Mouse (Mus musculus) stomach, embryonic 15.5 days (tissue): Measurements from ENCODE around the gene Sat2. TPM values are rescaled to one million over a fixed set of nuclear protein-coding genes. Genes with fewer than 3 reads are reported as not detected.

Experiments
- ATAC-seq: fragments of 200-750 bp; cut with Nextera tagmentation; 2 replicates; pipeline ENCODE4 v1.8.0; 2017; ENCODE audit warnings: low read depth, moderate number of reproducible peaks, moderate TSS enrichment; ENCODE audit not compliant: insufficient read depth, low FRiP score
- H3K27ac ChIP-seq: fragments of 300-500 bp; sonication (generic); 2 replicates; pipeline ENCODE4 v1.5.1; 2015; ENCODE audit warnings: mild to moderate bottlenecking, inconsistent platforms
- H3K27me3 ChIP-seq: fragments of 300-500 bp; sonication (generic); replicated peaks from 2 replicates; pipeline ENCODE4 v1.6.1; 2015; ENCODE audit warnings: inconsistent platforms
- H3K36me3 ChIP-seq: fragments of 300-500 bp; sonication (generic); 2 replicates; pipeline ENCODE4 v1.6.1; 2015; ENCODE audit warnings: inconsistent platforms
- H3K4me1 ChIP-seq: fragments of 300-500 bp; sonication (generic); 2 replicates; pipeline ENCODE4 v1.6.1; 2015; ENCODE audit warnings: inconsistent platforms
- H3K4me2 ChIP-seq: fragments of 300-500 bp; sonication (generic); 2 replicates; pipeline ENCODE4 v1.6.1; 2015; ENCODE audit warnings: mild to moderate bottlenecking, inconsistent platforms
- H3K4me3 ChIP-seq: fragments of 300-500 bp; sonication (generic); replicated peaks from 2 replicates; pipeline ENCODE4 v1.5.1; 2015; ENCODE audit warnings: inconsistent platforms
- H3K9ac ChIP-seq: fragments of 300-500 bp; sonication (generic); 2 replicates; pipeline ENCODE4 v1.6.1; 2015; ENCODE audit warnings: inconsistent platforms
- H3K9me3 ChIP-seq: fragments of 300-500 bp; sonication (generic); 2 replicates; pipeline ENCODE4 v1.6.1; 2016; ENCODE audit warnings: inconsistent platforms
- whole genome bisulfite sequencing: fragments of 180-500 bp; shearing (Covaris S2); methylation state at CpG from one replicate; pipeline ENCODE4 v1.1.7; 2015; 5-methylcytosine and 5-hydroxymethylcytosine counted together
- polyA plus RNA-seq: library from polyadenylated mRNA; unstranded; fragments of >200 nt; fragmentation: Nextera tagmentation; extraction: Ambion mirVana; gene quantifications from 2 replicates; pipeline ENCODE4 v1.2.1, GENCODE M21; 2015

The Sat2 gene
- 14.4 and 17.8 TPM in 2 replicates for polyA plus RNA-seq

GRCm38 (mm10) chr11:69621571-69622268 lies at the start of gene Sat2:
Gene Sat2, plus strand, starts transcription at chr11:69622024.
- peak within 1 kb of the TSS; percentile 63 for H3K9ac ChIP-seq
- peak within 1 kb of the TSS; percentile 77 for H3K4me2 ChIP-seq
- peak within 1 kb of the TSS; percentile 59 for H3K4me3 ChIP-seq
- 0 out of 2 replicates have a peak, but pooled peaks cover 9% of the 10 kb centered on the region for H3K4me1 ChIP-seq
- no peaks in the 10 kb centered on the region for H3K9me3 ChIP-seq
- no peaks in the 10 kb centered on the region for H3K36me3 ChIP-seq
- H3K27ac ChIP-seq, result peak within 1 kb of the TSS; percentile 63
- no peaks in the 10 kb centered on the region for H3K27me3 ChIP-seq
- WGBS, result 1% methylated on average over 20 of the region's 20 CpGs
- peak; percentile 78; the same call in 1 of the 2 replicates for ATAC-seq

GRCm38 (mm10) chr11:69575220-69575619 lies 46.6 kb upstream of the Sat2 start:
- H3K9me3 ChIP-seq, result no peaks in the 10 kb centered on the region
- WGBS, result 62% methylated on average over 3 of the region's 3 CpGs
- ATAC-seq, result no peak

DNA sequence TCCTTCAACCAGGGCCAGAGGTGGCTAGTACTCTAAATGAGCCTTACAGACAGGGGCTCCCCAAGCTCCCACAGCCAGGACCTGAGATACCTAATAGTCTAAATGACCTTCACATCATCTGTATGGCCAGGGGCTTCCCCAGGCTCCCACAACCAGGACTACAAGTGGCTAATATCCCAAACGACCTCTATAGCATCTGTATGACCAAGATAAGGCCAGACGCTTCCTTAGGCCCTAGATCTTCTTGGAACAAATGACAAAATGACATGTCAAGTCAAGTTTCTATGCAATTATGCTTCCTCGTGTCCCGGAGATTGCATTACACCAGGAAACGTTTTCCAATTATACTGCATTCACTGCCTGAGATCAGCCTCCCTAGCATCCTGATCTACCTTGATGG lies 45.5 kb upstream of the Sat2 start:
- no peak overlapping the region for H3K4me3 ChIP-seq
- ATAC-seq, result no peak
- H3K36me3 ChIP-seq, result peaks cover 2% of the 10 kb centered on the region; the same call in 1 of the 2 replicates
- H3K27ac ChIP-seq, result no peak overlapping the region
- H3K4me1 ChIP-seq, result peaks cover 20% of the 10 kb centered on the region
- no peak overlapping the region for H3K9ac ChIP-seq
- no peaks in the 10 kb centered on the region for H3K9me3 ChIP-seq
- WGBS, result 68% methylated on average over 5 of the region's 5 CpGs
- no peak overlapping the region for H3K4me2 ChIP-seq
- no peaks in the 10 kb centered on the region for H3K27me3 ChIP-seq

More at GRCm38 (mm10) chr11:69575220-69575619, 46.6 kb upstream of the Sat2 start:
- H3K4me3 ChIP-seq, result no peak overlapping the region
- H3K4me2 ChIP-seq, result no peak overlapping the region
- no peak overlapping the region for H3K27ac ChIP-seq
- peaks cover 20% of the 10 kb centered on the region for H3K4me1 ChIP-seq
- peaks cover 11% of the 10 kb centered on the region; the same call in 1 of the 2 replicates for H3K36me3 ChIP-seq
- H3K27me3 ChIP-seq, result no peaks in the 10 kb centered on the region
- no peak overlapping the region for H3K9ac ChIP-seq

- H3K4me1 ChIP-seq, result peaks cover 30% of the 10 kb centered on the region
- H3K4me2 ChIP-seq, result peak overlapping the region; percentile 79
- H3K27me3 ChIP-seq, result no peaks in the 10 kb centered on the region
- ATAC-seq, result no peak
- H3K27ac ChIP-seq, result 0 out of 2 replicates have a peak overlapping the region, but pooled peaks have one; percentile 79
- H3K36me3 ChIP-seq, result no peaks in the 10 kb centered on the region; the same call in 1 of the 2 replicates
- whole genome bisulfite sequencing, result 7% methylated on average over 15 of the region's 15 CpGs
- H3K9me3 ChIP-seq, result no peaks in the 10 kb centered on the region
- peak overlapping the region; percentile 49 for H3K9ac ChIP-seq
- peak overlapping the region; percentile 80 for H3K4me3 ChIP-seq
Measured at GRCm38 (mm10) chr11:69578301-69578700, 43.5 kb upstream of the Sat2 start.

- Histone ChIP-seq H3K4me1 (peaks cover 30% of the 10 kb centered on the region), H3K27me3 (no peaks in the 10 kb centered on the region), H3K27ac (peak overlapping the region; percentile 97), H3K4me3 (peak overlapping the region; percentile 80), H3K36me3 (no peaks in the 10 kb centered on the region; the same call in 1 of the 2 replicates), H3K9ac (peak overlapping the region; percentile 73), H3K9me3 (no peaks in the 10 kb centered on the region), H3K4me2 (peak overlapping the region; percentile 79)
- under 1% methylated on average over 39 of the region's 39 CpGs for WGBS
- peak; percentile 93 for ATAC-seq
Measured at GRCm38 (mm10) chr11:69579128-69580017, 42.5 kb upstream of the Sat2 start.

- Histone ChIP-seq H3K4me2 (peak within 1 kb of the TSS; percentile 79), H3K4me3 (peak within 1 kb of the TSS; percentile 80), H3K9ac (peak within 1 kb of the TSS; percentile 73), H3K27ac (peak within 1 kb of the TSS; percentile 97), H3K36me3 (no peaks in the 10 kb centered on the region; the same call in 1 of the 2 replicates), H3K27me3 (no peaks in the 10 kb centered on the region), H3K9me3 (no peaks in the 10 kb centered on the region), H3K4me1 (peaks cover 33% of the 10 kb centered on the region)
- WGBS, result under 1% methylated on average over 13 of the region's 13 CpGs
- ATAC-seq, result peak; percentile 54
Measured at GRCm38 (mm10) chr11:69580091-69580514, 41.7 kb upstream of the Sat2 start, which contains the start of the genes Wrap53 and Trp53. Gene Wrap53, minus strand, starts transcription at chr11:69580255. Gene Trp53, plus strand, starts transcription at chr11:69580359.

DNA sequence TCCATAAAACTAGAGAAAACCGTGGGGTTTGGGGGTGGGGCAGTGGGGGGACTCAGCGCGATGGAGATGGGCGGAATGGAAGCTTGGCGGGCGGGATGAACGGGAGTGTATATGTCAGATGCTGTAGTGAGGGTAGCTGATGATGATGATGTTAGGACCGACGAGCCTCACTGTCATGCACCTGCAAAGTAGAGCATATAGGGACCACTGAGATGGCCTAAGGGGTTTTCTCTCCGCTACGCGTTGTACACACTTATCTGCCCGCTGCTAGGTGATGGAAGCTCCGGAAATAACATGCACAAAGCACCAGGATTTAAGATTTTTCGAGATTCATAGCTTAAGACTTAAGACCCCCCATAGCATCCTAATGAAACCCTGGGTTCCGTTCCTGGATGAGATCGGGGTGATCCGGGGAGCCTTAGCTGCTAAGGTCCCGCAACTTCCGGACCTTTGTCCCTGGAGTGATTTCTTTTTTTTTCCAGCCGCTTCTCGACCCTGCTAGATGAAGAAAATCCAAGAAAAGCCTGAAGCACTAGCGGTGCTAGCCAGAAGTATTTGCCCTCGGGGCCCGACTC lies 41.2 kb upstream of the Sat2 start:
- peak overlapping the region; percentile 97 for H3K27ac ChIP-seq
- peak overlapping the region; percentile 60 for H3K4me2 ChIP-seq
- no peaks in the 10 kb centered on the region; the same call in 1 of the 2 replicates for H3K36me3 ChIP-seq
- no peaks in the 10 kb centered on the region for H3K27me3 ChIP-seq
- no peaks in the 10 kb centered on the region for H3K9me3 ChIP-seq
- under 1% methylated on average over 25 of the region's 25 CpGs for WGBS
- H3K4me3 ChIP-seq, result peak overlapping the region; percentile 80
- no peak for ATAC-seq
- H3K4me1 ChIP-seq, result peaks cover 33% of the 10 kb centered on the region
- peak overlapping the region; percentile 73 for H3K9ac ChIP-seq

GRCm38 (mm10) chr11:69581147-69581688 lies 40.6 kb upstream of the Sat2 start:
- H3K36me3 ChIP-seq, result no peaks in the 10 kb centered on the region; the same call in 1 of the 2 replicates
- ATAC-seq, result peak; percentile 82
- H3K27ac ChIP-seq, result peak overlapping the region; percentile 97
- WGBS, result under 1% methylated on average over 36 of the region's 36 CpGs
- peaks cover 33% of the 10 kb centered on the region for H3K4me1 ChIP-seq
- H3K27me3 ChIP-seq, result no peaks in the 10 kb centered on the region
- H3K4me3 ChIP-seq, result peak overlapping the region; percentile 80
- H3K9me3 ChIP-seq, result no peaks in the 10 kb centered on the region
- peak overlapping the region; percentile 60 for H3K4me2 ChIP-seq
- H3K9ac ChIP-seq, result peak overlapping the region; percentile 73

GRCm38 (mm10) chr11:69581814-69582213 lies 40.0 kb upstream of the Sat2 start:
- WGBS, result under 1% methylated on average over 8 of the region's 8 CpGs
- H3K27ac ChIP-seq, result peak overlapping the region; percentile 97
- peaks cover 32% of the 10 kb centered on the region for H3K4me1 ChIP-seq
- peak overlapping the region; percentile 80 for H3K4me3 ChIP-seq
- no peaks in the 10 kb centered on the region for H3K27me3 ChIP-seq
- peak overlapping the region; percentile 60 for H3K4me2 ChIP-seq
- H3K9me3 ChIP-seq, result no peaks in the 10 kb centered on the region
- ATAC-seq, result no peak
- no peaks in the 10 kb centered on the region for H3K36me3 ChIP-seq
- H3K9ac ChIP-seq, result peak overlapping the region; percentile 38; the same call in 1 of the 2 replicates

DNA sequence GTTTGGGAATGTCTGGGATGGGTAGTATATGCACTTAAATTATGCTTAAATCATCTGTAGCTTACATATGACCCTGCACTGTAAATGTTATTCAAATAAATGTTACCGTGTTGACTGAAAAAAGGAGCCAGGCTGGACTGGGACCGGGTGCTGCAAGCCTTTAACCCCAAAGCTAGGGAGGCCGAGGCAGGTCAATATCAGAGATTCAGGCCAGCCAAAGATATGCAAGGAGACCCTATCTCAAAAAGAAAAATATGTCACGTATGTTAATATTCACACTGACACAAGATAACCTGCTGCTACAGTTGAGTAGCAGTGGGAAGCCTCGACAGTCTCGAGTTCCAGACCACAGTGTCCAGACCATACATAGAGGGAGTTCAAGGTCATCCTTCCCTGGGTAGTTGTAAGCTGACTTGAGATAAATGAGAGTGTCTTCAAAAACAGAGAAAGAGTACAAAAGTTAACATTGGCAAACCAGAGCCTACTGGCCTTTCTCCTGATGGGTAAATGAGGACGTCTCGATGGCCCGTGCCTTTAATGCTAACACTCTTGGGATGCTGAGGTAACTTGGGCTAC lies 39.5 kb upstream of the Sat2 start:
- WGBS, result 61% methylated on average over 9 of the region's 9 CpGs
- ATAC-seq, result no peak
- Histone ChIP-seq H3K27me3 (no peaks in the 10 kb centered on the region), H3K4me2 (peak overlapping the region; percentile 60), H3K36me3 (no peaks in the 10 kb centered on the region), H3K27ac (no peak overlapping the region), H3K4me3 (peak overlapping the region; percentile 80), H3K9ac (peak overlapping the region; percentile 38; the same call in 1 of the 2 replicates), H3K9me3 (no peaks in the 10 kb centered on the region), H3K4me1 (peaks cover 28% of the 10 kb centered on the region)

DNA sequence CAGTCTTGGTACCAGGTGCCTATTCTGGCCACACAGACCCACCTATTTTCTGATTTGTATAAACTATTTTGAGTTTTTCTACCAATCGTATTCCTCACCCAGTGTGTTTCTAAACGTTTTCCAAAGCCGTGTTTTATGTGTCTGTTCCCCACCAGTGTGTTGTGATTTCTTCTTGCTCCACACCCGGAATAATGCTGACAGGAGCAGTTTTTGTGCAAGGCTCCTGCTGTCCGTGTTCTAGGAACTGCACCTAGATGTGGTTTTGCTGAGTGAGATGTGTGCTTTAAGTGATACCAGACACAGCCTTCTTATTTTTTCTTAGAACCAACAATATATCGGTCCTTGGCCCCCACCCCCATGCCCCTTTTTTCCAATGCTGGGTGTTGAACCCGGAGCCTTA lies 37.8 kb upstream of the Sat2 start:
- no peak overlapping the region for H3K4me2 ChIP-seq
- no peak overlapping the region for H3K27ac ChIP-seq
- no peak overlapping the region for H3K9ac ChIP-seq
- no peaks in the 10 kb centered on the region for H3K27me3 ChIP-seq
- H3K4me3 ChIP-seq, result no peak overlapping the region
- no peak for ATAC-seq
- peaks cover 13% of the 10 kb centered on the region for H3K4me1 ChIP-seq
- WGBS, result 84% methylated on average over 7 of the region's 7 CpGs
- H3K9me3 ChIP-seq, result no peaks in the 10 kb centered on the region
- peaks cover 13% of the 10 kb centered on the region for H3K36me3 ChIP-seq
